Mouse (Mus musculus) naive thymus-derived CD4-positive, alpha-beta T cell, adult 2 months (primary cell): ENCODE results near the gene Nipal4.
A peak's percentile ranks its signal among the peaks of the same experiment; 100 is the strongest.
"Not testable (repeated sequence)": the region's sequence is repeated elsewhere in the genome, so short reads cannot be mapped to it uniquely, and the experiment has no call there.

ENCODE experiments used
- DNase-seq: peaks from one replicate; pipeline ENCODE4 v3.0.0-alpha.2; 2011; ENCODE audit warnings: low read depth

Gene Nipal4

GRCm38 (mm10) chr11:46165866-46166585, at the start of gene Nipal4:
Gene Nipal4 (minus strand): TSS chr11:46166508.
- no peak for DNase-seq

- peak; percentile 84 for DNase-seq
Measured at GRCm38 (mm10) chr11:46215354-46215753, 49.0 kb upstream of the Nipal4 start.

DNA sequence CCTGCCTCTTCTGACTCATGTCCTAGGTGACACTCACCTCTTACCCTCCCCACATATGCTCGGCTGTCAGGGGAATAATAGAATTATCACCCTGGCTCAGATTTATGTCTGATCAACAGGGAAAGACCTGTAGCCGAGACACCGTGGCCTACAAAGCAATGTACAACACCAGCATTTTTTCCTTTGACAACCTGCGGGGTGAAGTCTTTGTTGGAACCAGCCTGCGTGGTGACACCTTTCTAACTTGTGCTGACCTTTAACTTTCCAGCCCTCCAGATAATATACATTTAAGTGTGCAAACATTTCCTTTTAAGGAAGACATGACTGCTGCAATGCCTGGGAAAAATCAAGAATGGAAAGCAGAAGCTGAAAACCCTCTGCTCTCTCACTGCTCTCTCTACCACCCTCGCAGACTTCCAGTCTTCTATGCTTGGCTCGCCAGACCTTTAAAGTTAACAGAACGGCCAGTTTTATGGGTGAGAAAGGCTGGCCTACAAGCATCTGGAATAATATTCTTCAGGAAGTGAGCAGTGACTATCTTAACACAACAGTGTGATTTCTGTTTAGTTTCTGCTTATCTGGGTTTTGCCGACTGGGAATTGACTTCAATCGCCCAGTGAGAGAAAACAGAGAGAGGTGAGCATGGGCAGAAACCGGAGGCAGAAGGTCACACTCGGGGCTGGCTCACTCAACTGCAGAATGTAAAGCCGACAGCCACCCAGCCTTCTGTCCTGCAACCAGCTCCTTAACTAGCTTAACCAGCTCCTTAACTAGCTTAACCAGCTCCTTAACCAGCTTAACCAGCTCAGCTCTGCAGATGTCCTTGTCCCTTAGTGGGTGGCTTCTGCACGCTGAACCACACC, 48.3 kb upstream of the Nipal4 start:
- no peak for DNase-seq

GRCm38 (mm10) chr11:46213844-46214243, 47.5 kb upstream of the Nipal4 start:
- DNase-seq, result no peak

DNA sequence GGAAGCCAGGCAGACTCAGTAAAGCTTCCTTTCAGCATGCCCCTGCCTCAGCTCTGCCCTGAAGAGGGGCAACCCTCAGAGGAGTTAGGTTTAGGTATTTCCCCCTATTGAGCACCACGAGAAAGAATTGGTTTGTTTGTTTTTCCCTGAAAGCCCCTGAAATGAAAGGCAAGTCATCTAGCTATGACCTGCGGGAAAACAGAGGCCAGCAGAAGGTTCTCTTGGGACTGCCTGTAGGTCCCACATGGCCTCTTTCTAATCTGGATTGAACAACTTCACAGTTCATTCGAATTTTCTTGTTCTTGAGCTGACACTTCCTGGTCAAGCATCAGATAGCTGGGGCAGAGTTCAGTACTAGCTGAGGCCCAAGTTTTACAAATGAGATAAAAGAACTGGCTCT, 45.5 kb upstream of the Nipal4 start:
- no peak for DNase-seq

- DNase-seq, result no peak
Measured at GRCm38 (mm10) chr11:46209884-46210283, 43.6 kb upstream of the Nipal4 start.

- DNase-seq, result no peak
Measured at GRCm38 (mm10) chr11:46205639-46206409, 39.5 kb upstream of the Nipal4 start.

DNA sequence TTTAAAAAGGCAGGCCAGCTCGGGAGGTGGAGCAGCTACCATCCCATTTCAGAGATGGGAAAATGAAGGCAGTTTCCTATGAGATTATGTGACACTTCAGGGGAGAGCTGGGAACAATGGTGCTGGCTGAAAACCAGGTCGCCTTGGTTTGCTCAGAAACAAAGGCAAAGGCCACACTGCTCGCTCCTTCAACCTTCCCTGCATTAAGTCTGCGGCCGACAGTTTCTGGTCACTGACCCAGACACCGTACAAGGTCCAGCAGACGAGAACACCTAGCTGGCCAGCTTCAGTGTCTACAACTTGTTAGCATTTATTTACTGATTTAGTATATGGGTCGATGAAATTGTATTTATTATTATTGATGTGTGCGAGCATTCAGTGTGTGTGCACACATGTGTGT, 38.5 kb upstream of the Nipal4 start:
- DNase-seq, result no peak

- DNase-seq, result no peak
Measured at GRCm38 (mm10) chr11:46202547-46202887, 36.2 kb upstream of the Nipal4 start.

DNA sequence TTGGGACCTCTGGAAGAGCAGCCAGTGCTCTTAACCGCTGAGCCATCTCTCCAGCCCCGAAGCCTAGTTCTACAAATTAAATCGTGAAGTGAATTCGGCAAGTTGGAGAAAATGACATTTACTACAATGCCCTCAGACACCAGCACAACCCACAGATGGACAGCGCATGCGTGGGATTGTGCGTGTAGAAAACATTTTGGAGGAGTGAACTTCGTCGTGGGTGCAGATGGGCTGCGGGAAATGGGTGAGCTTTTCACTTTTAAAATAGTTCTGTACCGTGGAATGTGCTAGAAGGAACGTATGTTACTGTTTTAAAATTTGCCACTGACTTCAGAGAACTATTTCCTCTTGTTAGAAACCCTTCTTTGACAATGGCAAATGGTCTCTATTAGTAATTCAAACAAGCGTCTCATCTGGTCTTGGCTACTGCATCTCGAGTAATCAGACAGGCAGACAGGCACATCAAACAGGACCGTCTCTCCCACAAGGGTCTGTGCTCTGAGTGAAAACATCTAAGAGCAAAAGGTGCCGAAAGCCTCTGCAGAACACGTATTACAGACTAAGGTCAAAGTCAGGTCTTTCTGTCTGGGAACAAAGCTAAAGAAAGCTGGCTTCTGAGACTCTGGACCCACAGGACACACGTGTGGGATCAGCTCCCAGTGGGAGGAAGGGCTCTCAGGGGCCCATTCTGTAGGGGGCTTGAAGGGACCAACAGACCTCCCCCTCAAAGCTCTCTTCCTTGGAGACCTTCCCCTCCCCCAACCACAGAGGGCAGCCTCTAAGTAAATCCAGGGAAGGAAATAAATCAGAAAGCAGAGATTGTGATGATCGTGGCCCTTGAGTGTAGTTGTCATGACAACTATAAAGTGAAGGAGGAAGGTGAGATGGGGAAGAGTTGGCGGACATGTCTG, 35.6 kb upstream of the Nipal4 start:
- no peak for DNase-seq

GRCm38 (mm10) chr11:46200664-46201063, 34.4 kb upstream of the Nipal4 start:
- no peak for DNase-seq

GRCm38 (mm10) chr11:46194175-46194574, 27.9 kb upstream of the Nipal4 start:
- DNase-seq, result no peak

GRCm38 (mm10) chr11:46188283-46188682, 22.0 kb upstream of the Nipal4 start:
- DNase-seq, result no peak

DNA sequence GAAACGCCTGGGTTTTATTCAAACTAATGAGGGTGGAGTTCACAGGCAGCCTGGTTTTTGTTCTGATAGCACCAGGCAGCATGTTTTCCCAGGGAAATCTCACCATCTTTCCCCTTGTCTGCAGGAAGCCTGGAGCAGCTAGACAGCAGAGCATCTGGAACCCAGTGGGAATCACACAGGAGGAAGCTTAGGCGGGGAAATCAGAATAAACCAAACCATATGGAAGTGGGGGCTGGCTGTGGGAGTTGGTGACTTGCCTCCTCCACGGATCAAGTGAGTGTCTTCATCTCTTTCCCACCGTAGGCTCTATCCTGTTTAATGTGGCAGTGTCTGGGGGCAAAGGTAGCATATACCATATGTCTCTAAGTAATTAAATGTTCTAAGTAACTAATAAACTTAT, 19.2 kb upstream of the Nipal4 start:
- no peak for DNase-seq

DNA sequence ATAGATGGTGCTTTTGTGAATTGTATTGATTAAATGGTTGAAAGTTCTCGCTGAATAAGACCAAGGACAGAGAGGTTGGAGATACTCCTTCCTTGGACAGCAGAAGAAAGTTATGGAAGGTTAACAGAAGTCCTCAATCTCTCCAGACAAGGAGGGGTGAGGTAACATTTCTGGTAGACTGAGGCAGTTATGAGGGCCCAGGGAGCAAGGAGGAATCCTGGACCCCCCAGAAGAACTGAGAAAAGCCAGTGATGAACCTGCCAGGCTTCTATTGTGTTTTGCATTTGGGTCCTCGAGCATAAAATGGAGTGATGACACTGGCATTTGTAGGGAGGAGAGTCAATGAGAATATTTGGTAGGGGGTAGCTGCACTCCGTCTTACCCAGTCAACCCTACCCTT, 18.6 kb upstream of the Nipal4 start:
- DNase-seq, result no peak

GRCm38 (mm10) chr11:46182031-46182430, 15.7 kb upstream of the Nipal4 start:
- DNase-seq, result not testable (repeated sequence)

- DNase-seq, result no peak
Measured at GRCm38 (mm10) chr11:46177246-46178043, 11.1 kb upstream of the Nipal4 start.

- DNase-seq, result no peak
Measured at GRCm38 (mm10) chr11:46176155-46176554, 9.8 kb upstream of the Nipal4 start.

DNA sequence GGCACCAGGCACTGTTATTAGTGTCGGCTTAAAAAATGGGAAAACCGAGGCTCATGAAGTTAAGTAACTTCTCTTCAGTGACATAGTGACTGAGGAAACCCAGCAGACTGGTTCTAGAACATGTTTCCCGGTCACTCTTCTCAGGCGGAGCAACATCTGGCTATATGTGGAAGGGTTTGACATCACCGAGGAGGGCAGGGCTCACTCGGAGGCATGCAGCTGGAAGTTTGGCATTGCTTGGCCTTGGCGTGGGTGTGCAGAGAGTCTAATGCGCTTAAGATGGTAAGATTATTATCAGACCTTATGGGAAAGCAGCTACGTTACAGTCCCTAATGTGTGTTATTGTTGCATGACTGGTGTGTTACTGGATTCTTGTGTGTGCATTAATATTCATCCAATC, 5.8 kb upstream of the Nipal4 start:
- no peak for DNase-seq

- DNase-seq, result no peak
Measured at GRCm38 (mm10) chr11:46169908-46170307, 3.6 kb upstream of the Nipal4 start.

DNA sequence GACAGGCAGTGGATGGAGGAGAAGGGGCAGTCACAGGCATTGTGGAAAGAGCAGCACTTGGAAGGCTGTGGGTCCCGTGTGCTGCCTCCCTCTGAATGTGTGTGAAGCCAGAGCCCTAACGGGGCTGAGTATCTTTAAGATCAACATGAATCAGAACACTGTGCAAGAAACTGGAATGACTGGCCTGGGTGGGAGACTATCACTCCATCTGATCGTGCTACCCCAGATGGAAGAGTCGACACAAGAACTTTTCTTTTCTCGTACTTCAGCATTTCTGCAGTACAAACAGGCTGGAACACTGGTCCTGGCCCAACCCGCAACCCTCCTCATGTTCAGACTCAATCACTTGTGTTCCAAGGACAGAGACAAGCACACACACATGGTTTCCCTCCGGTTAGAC, 2.2 kb upstream of the Nipal4 start:
- DNase-seq, result no peak
